Mouse (Mus musculus) CH12.LX (cell line): ENCODE data around the gene Ski. TPM values are rescaled to one million over a fixed set of nuclear protein-coding genes. Genes with fewer than 3 reads are reported as not detected.

Source experiments
- DNase-seq: peaks from one replicate; pipeline ENCODE4 v3.0.0-alpha.2; 2013; ENCODE audit errors: extremely low read depth
- H3K27ac ChIP-seq: 2 replicates; pipeline ENCODE4 v1.5.1; 2012; ENCODE audit warnings: low read depth, mild to moderate bottlenecking, control low read depth, moderate library complexity; ENCODE audit not compliant: insufficient read depth
- H3K27me3 ChIP-seq: replicated peaks from 2 replicates; pipeline ENCODE3; 2012; ENCODE audit warnings: inconsistent platforms
- H3K36me3 ChIP-seq, 2 experiments: replicated peaks in 1 of 2; 2 replicates each; pipeline versions ENCODE3 to v1.6.1; 2012; ENCODE audit warnings: inconsistent platforms in 1 of 2, low read length in 1 of 2, mild to moderate bottlenecking in 1 of 2, mixed read lengths in 1 of 2, moderate library complexity in 1 of 2; ENCODE audit not compliant: control insufficient read depth in 1 of 2, insufficient read depth in 1 of 2
- H3K4me1 ChIP-seq, 2 experiments: 2 replicates each; pipeline ENCODE4 v1.6.1; 2012; ENCODE audit warnings: inconsistent platforms in 1 of 2, moderate library complexity in 1 of 2; ENCODE audit not compliant: insufficient read depth in 2 of 2, control insufficient read depth in 1 of 2
- H3K4me2 ChIP-seq: 2 replicates; pipeline ENCODE4 v1.6.1; 2012; ENCODE audit warnings: low read depth, mild to moderate bottlenecking, control low read depth; ENCODE audit not compliant: poor library complexity, insufficient read depth, severe bottlenecking
- H3K4me3 ChIP-seq, 3 experiments: fragments of 150-350 bp in 1 of 3; sonication (generic) in 1 of 3; replicated peaks in 1 of 3; 2 replicates each; pipeline versions ENCODE3 to v1.5.1; 2011 to 2012; ENCODE audit warnings: low read depth in 2 of 3, low read length in 2 of 3, mild to moderate bottlenecking in 2 of 3, moderate library complexity in 2 of 3, control low read depth in 1 of 3, improper control_type of control experiment in 1 of 3, inconsistent platforms in 1 of 3, mixed read lengths in 1 of 3; ENCODE audit not compliant: poor library complexity in 1 of 3
- H3K79me2 ChIP-seq: replicated peaks from 2 replicates; pipeline ENCODE4 v1.6.1; 2012; ENCODE audit warnings: mild to moderate bottlenecking, moderate library complexity; ENCODE audit not compliant: control insufficient read depth, poor library complexity, insufficient read depth, severe bottlenecking; ENCODE audit errors: extremely low read depth
- H3K9ac ChIP-seq: 2 replicates; pipeline ENCODE4 v1.6.1; 2012; ENCODE audit warnings: low read depth, mild to moderate bottlenecking, control low read depth, moderate library complexity; ENCODE audit not compliant: insufficient read depth
- H3K9me3 ChIP-seq: replicated peaks from 2 replicates; pipeline ENCODE3; 2012; ENCODE audit warnings: low read length, inconsistent platforms, mixed read lengths
- BHLHE40 ChIP-seq: IDR thresholded peaks from 2 replicates; pipeline ENCODE4 v1.6.1; 2011; ENCODE audit warnings: mild to moderate bottlenecking, low read depth, low read length, improper control_type of control experiment
- CHD2 ChIP-seq: IDR thresholded peaks from 2 replicates; pipeline ENCODE4 v1.6.1; 2011; ENCODE audit warnings: low read length, improper control_type of control experiment
- E2F4 ChIP-seq: IDR thresholded peaks from 2 replicates; pipeline ENCODE4 v1.6.1; 2011; ENCODE audit warnings: low read depth, low read length, improper control_type of control experiment; ENCODE audit not compliant: insufficient replicate concordance
- ETS1 ChIP-seq: conservative IDR thresholded peaks from 2 replicates; pipeline ENCODE4 v1.6.1; 2012; ENCODE audit warnings: low read depth, mild to moderate bottlenecking, inconsistent platforms, low read length, improper control_type of control experiment, moderate library complexity
- GABPA ChIP-seq: IDR thresholded peaks from 2 replicates; pipeline ENCODE4 v1.6.1; 2012; ENCODE audit warnings: low read depth, low read length, improper control_type of control experiment, inconsistent platforms; ENCODE audit not compliant: insufficient replicate concordance
- JUN ChIP-seq: IDR thresholded peaks from 2 replicates; pipeline ENCODE4 v1.6.1; 2011; ENCODE audit warnings: low read depth, mild to moderate bottlenecking, low read length, improper control_type of control experiment, moderate library complexity; ENCODE audit not compliant: insufficient read depth
- JUND ChIP-seq: conservative IDR thresholded peaks from 2 replicates; pipeline ENCODE4 v1.6.1; 2011; ENCODE audit warnings: low read depth, low read length, improper control_type of control experiment
- MAFK ChIP-seq: IDR thresholded peaks from 2 replicates; pipeline ENCODE4 v1.6.1; 2011; ENCODE audit warnings: low read length, improper control_type of control experiment; ENCODE audit not compliant: insufficient replicate concordance
- MYC ChIP-seq: IDR thresholded peaks from 2 replicates; pipeline ENCODE4 v1.6.1; 2011; ENCODE audit warnings: low read depth, mild to moderate bottlenecking, improper control_type of control experiment, low read length
- NELFE ChIP-seq: IDR thresholded peaks from 2 replicates; pipeline ENCODE4 v1.6.1; 2011; ENCODE audit warnings: low read depth, low read length, improper control_type of control experiment
- NRF1 ChIP-seq: IDR thresholded peaks from 2 replicates; pipeline ENCODE4 v1.6.1; 2014; ENCODE audit warnings: low read depth, mild to moderate bottlenecking, inconsistent platforms, low read length, improper control_type of control experiment, moderate library complexity
- RAD21 ChIP-seq: IDR thresholded peaks from 2 replicates; pipeline ENCODE4 v1.6.1; 2011; ENCODE audit warnings: low read depth, mild to moderate bottlenecking, low read length, improper control_type of control experiment, moderate library complexity
- TCF12 ChIP-seq: IDR thresholded peaks from 2 replicates; pipeline ENCODE4 v1.6.1; 2014; ENCODE audit warnings: low read depth, mild to moderate bottlenecking, inconsistent platforms, low read length, improper control_type of control experiment
- ZC3H11A ChIP-seq: IDR thresholded peaks from 2 replicates; pipeline ENCODE4 v1.6.1; 2012; ENCODE audit warnings: low read depth, mild to moderate bottlenecking, inconsistent platforms, low read length, improper control_type of control experiment
- ZMIZ1 ChIP-seq: IDR thresholded peaks from 2 replicates; pipeline ENCODE4 v1.6.1; 2012; ENCODE audit warnings: low read depth, mild to moderate bottlenecking, inconsistent platforms, low read length, improper control_type of control experiment
- dilution Hi-C: fragments of 300-500 bp; cut with MboI; formaldehyde crosslinking; loops from 2 replicates; pipeline ENCODE4 v1.14.3; 2020; ENCODE audit warnings: low sequenced_read_pairs; ENCODE audit not compliant: extremely low pct_unique_long_range_greater_than_20kb, extremely low pct_ligation_motif_present
- in situ Hi-C: fragments of 300-500 bp; cut with MboI; formaldehyde crosslinking; loops from 3 replicates; pipeline ENCODE4 v1.14.3; 2019; ENCODE audit warnings: low sequenced_read_pairs, low pct_ligation_motif_present, low pct_unique_long_range_greater_than_20kb, mixed read lengths
- polyA plus RNA-seq: library from polyadenylated mRNA; unstranded; fragments of >175 nt; gene quantifications from 2 replicates; pipeline ENCODE4 v1.2.1, GENCODE M21; 2012; ENCODE audit warnings: low read depth; ENCODE audit not compliant: insufficient read length
- total RNA-seq, 2 experiments: library from RNA; depleted of rRNA; stranded (reverse); fragments of 300-350 nt in 1 of 2; fragments of >200 nt in 1 of 2; gene quantifications; 2 replicates each; pipeline ENCODE4 v1.2.3; 2012 to 2014

Ski gene
- total and polyA plus RNA-seq, 3 experiments = 4.1 to 17.9 (median 10.1) TPM

DNA sequence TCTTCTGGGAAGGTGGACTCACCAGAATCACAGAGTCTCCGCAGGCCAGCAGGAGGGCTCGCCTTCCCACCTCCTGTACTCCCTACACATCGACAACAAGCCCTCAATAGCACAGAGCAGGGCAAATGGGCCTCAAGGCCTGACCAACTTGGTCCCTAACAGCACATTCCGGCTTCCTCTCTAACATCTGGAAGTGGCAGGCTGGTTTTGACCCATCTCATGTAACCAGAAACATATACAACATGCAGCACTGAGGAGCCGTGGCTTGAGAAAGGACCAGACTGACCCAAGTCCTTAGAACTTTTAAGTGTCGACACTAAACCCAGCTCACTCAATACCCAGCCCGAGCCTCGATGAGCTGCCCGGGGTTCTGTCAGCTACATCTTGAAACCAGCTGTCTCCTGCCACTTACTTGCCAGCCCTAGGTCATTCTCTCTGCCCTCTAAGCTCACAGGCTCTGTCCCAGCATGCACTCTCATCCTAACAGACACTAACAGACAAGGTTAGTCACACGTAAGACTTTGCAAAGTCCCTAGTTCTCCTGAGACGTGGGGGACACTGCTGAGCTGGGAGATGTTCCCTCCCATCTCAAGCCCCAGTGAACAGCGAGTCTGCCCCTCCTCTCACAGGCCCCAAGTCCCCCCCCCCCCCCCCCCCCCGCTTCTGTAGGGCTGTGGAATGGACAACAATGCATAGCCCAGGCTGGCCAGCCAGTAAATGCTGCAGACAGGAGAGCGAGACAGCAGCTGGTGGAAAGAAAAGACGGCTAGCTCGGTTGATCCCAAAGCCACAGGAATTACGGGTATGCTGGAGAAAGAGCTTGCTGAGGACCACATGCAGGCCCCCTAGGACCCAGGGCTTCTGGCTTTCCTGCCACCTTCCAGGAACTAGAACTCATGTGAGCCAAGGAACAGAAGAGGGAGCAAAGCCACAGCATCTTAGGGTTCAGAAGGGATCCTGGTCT, 48.3 kb downstream of the Ski start:
- no peak for DNase-seq
- no peak for TF ChIP-seq RAD21
- TF ChIP-seq NELFE = no peak
- no peak for TF ChIP-seq BHLHE40
- TF ChIP-seq GABPA = no peak
- TF ChIP-seq NRF1 = no peak
- no peak for TF ChIP-seq JUND
- no peak for TF ChIP-seq ZC3H11A
- no peak for TF ChIP-seq CHD2
- TF ChIP-seq ETS1 = no peak
- TF ChIP-seq MAFK = no peak
- TF ChIP-seq E2F4 = no peak
- TF ChIP-seq MYC = no peak
- TF ChIP-seq ZMIZ1 = no peak
- no peak for TF ChIP-seq JUN
- H3K4me1 ChIP-seq = peaks cover 38 to 94% of the 10 kb centered on the region in 2 experiments
- no peak overlapping the region for H3K9ac ChIP-seq
- in situ Hi-C loops = no loop called here
- H3K36me3 ChIP-seq = peaks cover 0 to 24% of the 10 kb centered on the region in 2 experiments
- peak overlapping the region; percentile 11; the same call in 1 of the 2 replicates for H3K27ac ChIP-seq
- dilution Hi-C loops = no loop called here
- H3K9me3 ChIP-seq = no peaks in the 10 kb centered on the region
- H3K4me2 ChIP-seq = no peak overlapping the region
- peaks cover 74% of the 10 kb centered on the region for H3K79me2 ChIP-seq
- no peaks in the 10 kb centered on the region for H3K27me3 ChIP-seq
- H3K4me3 ChIP-seq = no peak overlapping the region

DNA sequence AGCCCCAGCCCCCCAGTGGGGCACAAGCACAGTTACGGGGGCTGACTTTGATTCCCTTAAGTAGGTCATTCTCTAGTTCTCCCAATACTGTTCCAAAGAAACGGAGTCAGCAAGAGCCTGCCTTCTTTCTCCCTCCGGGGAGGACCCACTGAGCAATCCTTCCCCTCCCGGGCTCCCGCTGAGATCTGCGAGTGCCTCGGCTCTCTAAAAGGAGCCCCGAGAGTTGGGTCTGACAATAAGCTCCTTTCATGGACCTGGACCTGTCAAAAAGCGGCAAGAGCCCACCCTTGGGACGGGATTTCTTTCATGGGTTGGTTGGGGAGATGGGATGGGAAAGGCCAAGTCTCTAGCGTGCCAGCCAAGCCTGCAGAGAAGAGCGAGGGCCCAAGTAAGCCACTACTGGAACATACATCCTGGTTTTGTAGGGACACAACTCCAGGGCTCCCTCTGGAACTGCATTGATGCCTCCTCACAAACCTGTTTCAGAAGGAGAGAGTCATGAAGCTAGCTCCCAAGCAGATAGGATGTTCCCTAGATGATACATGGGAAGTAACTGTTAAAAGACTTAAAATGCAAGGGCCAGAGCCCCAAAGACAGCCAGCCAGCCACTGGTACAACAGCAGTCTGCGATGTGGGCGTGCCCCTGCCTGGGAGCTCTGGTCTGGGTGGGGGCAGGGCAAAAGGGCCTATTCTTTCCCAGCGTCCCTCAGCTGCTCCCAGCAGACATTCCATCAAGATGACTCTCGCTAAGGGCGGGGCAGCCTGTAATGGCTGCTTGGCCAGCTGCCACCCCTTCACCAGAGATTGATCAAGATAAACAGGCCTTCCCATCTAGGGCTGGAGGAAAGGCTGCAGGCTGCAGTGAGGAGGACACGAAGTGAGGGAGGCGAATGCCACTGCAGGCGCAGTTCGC, 49.2 kb downstream of the Ski start:
- Histone ChIP-seq H3K4me2 (no peak overlapping the region), H3K9ac (no peak overlapping the region), H3K36me3 (peaks cover 0 to 26% of the 10 kb centered on the region in 2 experiments), H3K27me3 (no peaks in the 10 kb centered on the region), H3K4me1 (peaks cover 38 to 94% of the 10 kb centered on the region in 2 experiments), H3K27ac (peak overlapping the region; percentile 11; the same call in 1 of the 2 replicates), H3K4me3 (no peak overlapping the region), H3K9me3 (no peaks in the 10 kb centered on the region), H3K79me2 (peaks cover 73% of the 10 kb centered on the region)
- TF ChIP-seq CHD2 (peak; percentile 25; the same call in 1 of the 2 replicates), TCF12 (no peak)
- DNase-seq = no peak
- dilution Hi-C loops (no loop called here), in situ Hi-C loops (no loop called here)
